Comparison of ENCODE assay signal across 8 mouse cellular contexts in genomic region chr3:129256283-129256682, GRCm38 (mm10). TPM values are rescaled to one million over a fixed set of nuclear protein-coding genes. Genes with fewer than 3 reads are reported as not detected.
DNase-seq lines count a peak whose midpoint lies in the region; ATAC-seq and TF ChIP-seq lines count a peak whose summit lies in the region.

No protein-coding gene starts in this region.

- no peak for TF ChIP-seq CTCF in G1E (IDR thresholded peaks at IDR 0.05; ENCODE audit: low read depth, low read length)

- 52% methylated on average over 19 of the region's 19 CpGs for WGBS in hindbrain, embryonic 10.5 days
- 55% methylated on average over 19 of the region's 19 CpGs for WGBS in midbrain, embryonic 11.5 days

- H3K4me3 ChIP-seq in G1E (ENCODE audit: low read depth, low read length): 0 out of 2 replicates have a peak overlapping the region, but pooled peaks have one; percentile 20
- H3K4me3 ChIP-seq in hindbrain, embryonic 10.5 days: peak overlapping the region; percentile 45
- peak overlapping the region; percentile 9; the same call in 1 of the 2 replicates for H3K4me3 ChIP-seq in midbrain, embryonic 11.5 days (ENCODE audit: low read depth, low read length)

- peak; percentile 10 to 23 for DNase-seq in cerebellum, postnatal 25 days
- DNase-seq in cerebellum, adult 8-10 months: no peak
- DNase-seq in G1E (ENCODE audit: low spot score): no peak
- peak; percentile 6 for DNase-seq in hindbrain, embryonic 10.5 days (ENCODE audit: low spot score)
- no peak for DNase-seq in midbrain, embryonic 11.5 days (ENCODE audit: low spot score, missing footprints)
- DNase-seq in layer of hippocampus, postnatal 36 days: no peak
- DNase-seq in gastrocnemius, adult 18-20 months (ENCODE audit: low spot score): no peak
- no peak for DNase-seq in kidney, postnatal 25 days

- H3K36me3 ChIP-seq in G1E (replicated peaks): no peaks in the 10 kb centered on the region
- H3K36me3 ChIP-seq in hindbrain, embryonic 10.5 days: no peaks in the 10 kb centered on the region
- no peaks in the 10 kb centered on the region for H3K36me3 ChIP-seq in midbrain, embryonic 11.5 days (ENCODE audit: control insufficient read depth, insufficient read depth, low read length)

- peak overlapping the region; percentile 39 for H3K4me2 ChIP-seq in midbrain, embryonic 11.5 days

- H3K27me3 ChIP-seq in G1E (ENCODE audit: insufficient read depth, low read length): no peaks in the 10 kb centered on the region
- H3K27me3 ChIP-seq in hindbrain, embryonic 10.5 days (ENCODE audit: insufficient read depth, poor library complexity, severe bottlenecking): no peaks in the 10 kb centered on the region
- H3K27me3 ChIP-seq in midbrain, embryonic 11.5 days (ENCODE audit: control insufficient read depth, insufficient read depth, low read length): no peaks in the 10 kb centered on the region

- ATAC-seq in G1E (ENCODE audit: extremely low read depth, insufficient number of reproducible peaks, low FRiP score, poor library complexity, severe bottlenecking): no peak
- peak; percentile 40; the same call in 1 of the 2 replicates for ATAC-seq in midbrain, embryonic 11.5 days (ENCODE audit: low FRiP score)

- H3K27ac ChIP-seq in hindbrain, embryonic 10.5 days: no peak overlapping the region
- no peak overlapping the region for H3K27ac ChIP-seq in midbrain, embryonic 11.5 days (ENCODE audit: low read depth, low read length)

- peaks cover 19% of the 10 kb centered on the region for H3K9me3 ChIP-seq in G1E (replicated peaks)
- H3K9me3 ChIP-seq in hindbrain, embryonic 10.5 days: no peaks in the 10 kb centered on the region
- no peaks in the 10 kb centered on the region for H3K9me3 ChIP-seq in midbrain, embryonic 11.5 days (ENCODE audit: control insufficient read depth, low read length)

- no peaks in the 10 kb centered on the region for H3K4me1 ChIP-seq in G1E (ENCODE audit: insufficient read depth, low read depth, low read length)
- H3K4me1 ChIP-seq in hindbrain, embryonic 10.5 days (replicated peaks): no peaks in the 10 kb centered on the region
- H3K4me1 ChIP-seq in midbrain, embryonic 11.5 days (ENCODE audit: control insufficient read depth, insufficient read depth, low read length): no peaks in the 10 kb centered on the region

- no peak overlapping the region for H3K9ac ChIP-seq in midbrain, embryonic 11.5 days (ENCODE audit: low read length)

RNA-seq across cellular contexts. Expression of gene Pitx2, which starts 56.6 kb away (rescaled TPM):
- total RNA-seq in G1E (2014; fragmentation: Nextera tagmentation) (not detected in 2 replicates), G1E (2017) (0.06 and 0.27 TPM in 2 replicates)
- polyA plus RNA-seq in G1E (2012): not detected in 2 replicates
- 7.1 and 21.1 TPM in 2 replicates for polyA plus RNA-seq in hindbrain, embryonic 10.5 days (2016; fragmentation: Nextera tagmentation; extraction: Ambion mirVana)
- 53.7 and 56.3 TPM in 2 replicates for polyA plus RNA-seq in midbrain, embryonic 11.5 days (2014; fragmentation: Nextera tagmentation; extraction: Ambion mirVana)
- not detected for total RNA-seq in layer of hippocampus, postnatal 36 days (2021)
- 10 to 100 TPM in 1 of 2 experiments, 1 to 10 TPM in 1; 5.4 to 13.3 TPM for total RNA-seq in gastrocnemius, adult 18-20 months (2021)

Comparison
In these comparisons a context has a peak if more than half of its experiments do, and no peak if none do; other contexts are left out.
1. DNase-seq: peak in cerebellum, postnatal 25 days (2 of 2) and hindbrain, embryonic 10.5 days (single experiment); none in cerebellum, adult 8-10 months (single experiment), G1E (single experiment), midbrain, embryonic 11.5 days (single experiment), layer of hippocampus, postnatal 36 days (0 of 2), gastrocnemius, adult 18-20 months (single experiment) and kidney, postnatal 25 days (0 of 2).
2. RNA of gene Pitx2, which starts 56.6 kb away (total RNA-seq): 5.4 to 13.3 TPM in gastrocnemius, adult 18-20 months; 0.06 to 0.27 TPM in G1E and not detected in layer of hippocampus, postnatal 36 days; every median in the first group is over 4 times any median in the second.
3. Peak in every context shown above with its lines, with median percentiles within 50 percentile points of each other: H3K4me3 ChIP-seq.